Mouse (Mus musculus) natural killer cell, adult 2 months (primary cell): Measurements from ENCODE around the gene Csdc2.
"Not testable (repeated sequence)": the region's sequence is repeated elsewhere in the genome, so short reads cannot be mapped to it uniquely, and the experiment has no call there.

Source experiments
- DNase-seq, 2 experiments: peaks; one replicate each; pipeline ENCODE4 v3.0.0; 2022; ENCODE audit warnings: low spot score in 2 of 2

Csdc2 gene

GRCm38 (mm10) chr15:81936679-81937078 lies at the start of gene Csdc2:
Csdc2 (plus strand) TSS chr15:81936759.
- no peak for DNase-seq

GRCm38 (mm10) chr15:81886795-81887550 lies 49.6 kb upstream of the Csdc2 start:
- no peak for DNase-seq

GRCm38 (mm10) chr15:81889175-81889574 lies 47.4 kb upstream of the Csdc2 start:
- no peak for DNase-seq

GRCm38 (mm10) chr15:81891140-81891802 lies 45.3 kb upstream of the Csdc2 start:
- no peak for DNase-seq

- DNase-seq = no peak
Measured at GRCm38 (mm10) chr15:81891822-81892580, 44.6 kb upstream of the Csdc2 start.

GRCm38 (mm10) chr15:81894002-81894401 lies 42.6 kb upstream of the Csdc2 start:
- no peak for DNase-seq

- no peak for DNase-seq
Measured at GRCm38 (mm10) chr15:81896407-81896806, 40.2 kb upstream of the Csdc2 start.

- no peak for DNase-seq
Measured at GRCm38 (mm10) chr15:81897607-81898285, 38.8 kb upstream of the Csdc2 start.

- no peak for DNase-seq
Measured at GRCm38 (mm10) chr15:81898751-81899150, 37.8 kb upstream of the Csdc2 start.

- peak; percentile 56 to 78 for DNase-seq
Measured at GRCm38 (mm10) chr15:81904939-81905338, 31.6 kb upstream of the Csdc2 start.

- no peak for DNase-seq
Measured at GRCm38 (mm10) chr15:81907953-81908352, 28.6 kb upstream of the Csdc2 start.

GRCm38 (mm10) chr15:81908767-81909166 lies 27.8 kb upstream of the Csdc2 start:
- not testable (repeated sequence) for DNase-seq

GRCm38 (mm10) chr15:81912498-81912897 lies 24.1 kb upstream of the Csdc2 start:
- no peak for DNase-seq

- no peak for DNase-seq
Measured at GRCm38 (mm10) chr15:81914668-81915067, 21.9 kb upstream of the Csdc2 start.

GRCm38 (mm10) chr15:81915663-81916062 lies 20.9 kb upstream of the Csdc2 start:
- no peak for DNase-seq

- DNase-seq = no peak
Measured at GRCm38 (mm10) chr15:81917201-81917600, 19.4 kb upstream of the Csdc2 start.

GRCm38 (mm10) chr15:81917621-81918463 lies 18.7 kb upstream of the Csdc2 start:
- DNase-seq = peak; percentile 39 to 68

- no peak for DNase-seq
Measured at GRCm38 (mm10) chr15:81919062-81919461, 17.5 kb upstream of the Csdc2 start.

- DNase-seq = no peak
Measured at GRCm38 (mm10) chr15:81920546-81921217, 15.9 kb upstream of the Csdc2 start.

GRCm38 (mm10) chr15:81921255-81921654 lies 15.3 kb upstream of the Csdc2 start:
- no peak for DNase-seq
